Mouse (Mus musculus) embryo, embryonic 11.5 days (tissue): Measurements from ENCODE around the gene Ptpro.
A peak's percentile ranks its signal among the peaks of the same experiment; 100 is the strongest.
"Not testable (repeated sequence)": the region's sequence is repeated elsewhere in the genome, so short reads cannot be mapped to it uniquely, and the experiment has no call there.

ENCODE experiments used
- DNase-seq: peaks from one replicate; pipeline ENCODE4 v3.0.0-alpha.2; 2012; ENCODE audit warnings: low read depth, low spot score

Gene Ptpro

GRCm38 (mm10) chr6:137446116-137446515 lies 194.0 kb downstream of the Ptpro start:
- not testable (repeated sequence) for DNase-seq

GRCm38 (mm10) chr6:137455537-137456041 lies 203.5 kb downstream of the Ptpro start:
- DNase-seq = peak; percentile 42

GRCm38 (mm10) chr6:137456064-137456463 lies 203.9 kb downstream of the Ptpro start:
- no peak for DNase-seq

- DNase-seq = no peak
Observed at GRCm38 (mm10) chr6:137457210-137457609, 205.1 kb downstream of the Ptpro start.

DNA sequence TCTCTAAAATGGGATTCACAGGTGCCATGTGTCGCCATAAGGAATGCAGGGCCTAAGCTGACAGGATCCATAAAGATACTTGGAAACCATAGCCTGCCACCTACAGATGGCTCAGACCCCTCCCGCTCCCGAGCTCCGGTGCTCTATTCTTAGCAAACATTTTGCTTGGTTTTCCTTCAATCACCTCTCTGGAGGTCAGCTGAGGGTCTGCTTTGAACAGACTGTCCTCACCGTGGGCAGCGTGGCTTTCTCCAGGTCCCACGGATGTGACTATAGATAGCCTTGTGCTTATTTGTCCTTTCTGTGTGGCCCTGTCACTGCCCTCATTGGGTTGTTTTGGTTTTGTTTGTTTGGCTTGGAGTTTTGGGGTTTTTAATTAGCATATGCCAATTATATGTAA lies 206.0 kb downstream of the Ptpro start:
- no peak for DNase-seq

DNA sequence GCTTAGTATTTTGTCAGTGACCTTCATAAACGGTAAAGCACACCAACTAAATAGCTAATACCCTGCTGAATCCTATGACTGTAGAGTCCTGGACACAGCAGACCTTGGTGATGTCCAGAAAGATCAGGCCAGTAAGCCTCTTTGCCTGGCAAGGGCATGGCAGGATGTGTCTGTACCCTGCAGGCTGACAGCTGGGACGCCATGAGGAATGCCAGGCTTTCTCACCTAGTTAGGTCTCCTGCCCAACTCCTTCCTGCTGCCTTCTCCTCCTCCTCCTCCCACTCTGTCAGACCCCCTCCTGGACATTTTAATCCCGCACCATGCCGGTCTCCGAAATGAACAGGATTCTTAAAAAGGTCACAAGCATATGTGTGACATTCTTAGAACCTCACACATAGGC lies 211.7 kb downstream of the Ptpro start:
- DNase-seq = no peak

DNA sequence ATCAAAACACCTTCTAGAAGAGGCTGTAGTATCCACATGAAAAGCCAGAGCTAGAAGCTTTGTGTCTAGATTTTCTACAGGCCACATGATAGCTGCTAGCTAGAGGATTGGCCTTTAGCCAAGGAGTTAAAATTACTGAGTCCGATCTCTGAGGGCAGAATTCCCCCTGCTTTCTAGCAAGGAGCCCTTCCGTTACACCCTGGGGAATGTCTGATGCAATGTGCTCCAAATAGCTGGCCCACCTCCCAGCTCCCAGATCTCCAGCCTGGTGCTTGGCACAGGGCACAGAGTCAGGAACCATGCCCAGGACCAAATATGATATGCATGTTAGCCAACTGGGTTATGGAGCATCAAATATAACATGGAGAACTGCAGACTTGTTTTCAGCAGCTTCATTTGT lies 213.1 kb downstream of the Ptpro start:
- DNase-seq = no peak

- DNase-seq = no peak
Observed at GRCm38 (mm10) chr6:137466256-137466655, 214.1 kb downstream of the Ptpro start.

DNA sequence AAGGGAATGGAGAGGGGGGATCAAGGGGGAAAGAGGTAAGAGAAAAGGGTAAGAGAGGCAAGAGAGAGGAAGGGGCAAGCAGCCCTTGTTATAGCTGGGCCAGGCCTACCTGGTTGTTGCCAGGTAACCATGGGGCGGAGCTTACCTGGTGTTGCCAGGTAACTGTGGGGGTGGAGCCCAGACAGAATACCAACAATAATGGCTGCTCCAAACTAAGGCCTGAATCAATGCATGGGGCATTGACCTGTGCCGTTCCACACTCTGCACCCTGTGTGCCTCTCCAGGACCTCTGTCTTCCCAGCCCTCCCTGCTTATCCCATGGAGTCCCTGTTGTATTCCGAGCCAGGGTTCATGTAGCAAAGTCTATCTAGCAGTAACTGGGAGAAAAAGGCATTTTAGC lies 215.6 kb downstream of the Ptpro start:
- DNase-seq = no peak

DNA sequence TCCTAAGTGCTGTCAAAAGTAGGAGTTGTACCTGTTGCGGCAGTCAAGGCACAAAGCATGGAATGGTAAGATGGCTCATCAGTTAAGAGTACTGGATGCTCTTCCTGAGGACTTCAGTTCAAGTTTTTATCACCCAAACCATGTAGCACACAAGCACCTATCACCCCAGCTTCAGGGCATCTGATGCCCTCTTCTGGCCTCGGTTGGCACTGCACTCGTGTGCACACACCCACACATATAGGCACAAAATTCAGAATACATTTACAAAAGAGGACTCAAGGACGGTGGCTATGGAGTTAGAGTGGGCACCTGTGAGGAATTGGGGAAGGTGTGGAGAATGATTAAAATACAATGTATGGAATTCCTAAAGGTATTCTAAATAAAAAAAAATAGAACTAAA lies 217.4 kb downstream of the Ptpro start:
- DNase-seq = no peak

- peak; percentile 20 for DNase-seq
Observed at GRCm38 (mm10) chr6:137470901-137471598, 218.9 kb downstream of the Ptpro start.

DNA sequence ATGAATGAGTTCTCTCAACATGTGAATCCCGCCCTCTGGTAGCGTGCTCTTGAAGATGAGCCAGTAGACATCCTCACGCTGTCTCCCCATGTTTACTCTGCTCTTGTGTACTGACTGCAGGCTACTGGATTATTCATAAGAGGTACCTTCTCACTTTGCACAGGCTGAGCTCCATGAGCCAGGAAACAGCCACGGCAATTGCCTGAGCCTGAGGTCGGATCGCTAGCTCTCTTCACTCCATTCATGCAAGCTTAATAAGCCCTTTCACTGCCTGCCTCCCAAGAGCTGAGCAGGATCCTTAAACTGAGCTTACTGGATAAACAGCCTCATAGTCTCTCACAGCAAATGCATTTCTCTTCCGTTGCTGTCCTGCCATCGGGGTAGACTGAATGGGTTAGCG lies 220.0 kb downstream of the Ptpro start:
- DNase-seq = no peak

- no peak for DNase-seq
Observed at GRCm38 (mm10) chr6:137473433-137473832, 221.3 kb downstream of the Ptpro start.

- not testable (repeated sequence) for DNase-seq
Observed at GRCm38 (mm10) chr6:137475695-137476094, 223.6 kb downstream of the Ptpro start.

DNA sequence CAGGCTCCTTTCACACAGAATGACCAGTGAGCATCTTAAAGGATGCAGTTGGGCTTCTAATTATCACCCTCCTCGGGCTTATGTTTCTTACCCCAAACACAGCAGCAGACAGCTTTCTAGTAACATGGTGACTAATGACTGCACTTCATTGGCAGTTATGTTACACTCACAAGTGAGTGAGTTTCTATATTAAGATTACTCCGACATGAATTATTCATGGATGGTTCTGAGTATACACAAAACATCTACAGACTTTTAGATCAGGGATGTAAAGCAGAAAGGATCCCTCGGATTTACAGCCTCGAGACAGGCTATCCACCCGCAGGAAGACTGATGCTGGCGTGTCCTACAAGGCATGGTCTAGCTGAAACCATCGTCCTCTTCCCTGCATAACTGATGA lies 230.8 kb downstream of the Ptpro start:
- DNase-seq = no peak

DNA sequence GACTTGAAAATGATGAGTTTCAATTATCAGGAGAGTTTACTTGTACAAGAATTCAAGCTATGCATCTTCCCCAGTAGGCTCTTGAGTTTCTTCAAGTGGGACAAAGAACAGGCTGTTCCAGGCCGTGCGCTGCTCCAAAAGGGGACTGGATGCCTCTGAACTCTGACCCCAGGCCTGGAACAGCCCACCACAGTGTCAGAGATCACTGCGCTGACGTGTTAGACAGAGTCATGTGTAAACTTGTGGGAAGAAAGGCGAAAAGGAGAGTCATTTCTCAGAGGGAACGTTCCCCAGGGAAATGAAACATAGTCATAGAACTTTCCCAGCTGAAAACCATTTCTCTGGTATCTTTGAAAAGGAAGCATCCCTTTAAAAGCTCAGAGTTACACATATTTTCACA lies 235.3 kb downstream of the Ptpro start:
- DNase-seq = no peak

DNA sequence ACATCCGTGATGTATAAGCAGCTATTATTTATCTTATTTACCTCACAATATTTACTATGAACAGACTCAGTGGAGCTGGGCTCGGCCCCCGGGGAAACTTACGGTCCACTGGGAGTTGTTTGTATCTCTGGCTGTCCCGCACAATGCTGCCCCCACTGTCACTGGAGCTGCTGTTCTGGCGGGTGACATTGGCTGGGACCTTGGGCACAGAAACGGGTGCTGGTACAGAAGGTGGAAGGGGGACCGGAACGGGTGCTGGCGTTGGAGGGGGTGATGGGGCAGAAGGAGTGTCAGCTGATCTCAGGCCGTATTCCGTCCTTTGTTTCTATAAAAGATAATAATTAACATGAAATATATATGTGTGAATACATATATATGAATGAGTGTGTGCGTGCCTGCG lies 238.0 kb downstream of the Ptpro start:
- DNase-seq = no peak

- DNase-seq = no peak
Observed at GRCm38 (mm10) chr6:137491659-137492058, 239.5 kb downstream of the Ptpro start.

DNA sequence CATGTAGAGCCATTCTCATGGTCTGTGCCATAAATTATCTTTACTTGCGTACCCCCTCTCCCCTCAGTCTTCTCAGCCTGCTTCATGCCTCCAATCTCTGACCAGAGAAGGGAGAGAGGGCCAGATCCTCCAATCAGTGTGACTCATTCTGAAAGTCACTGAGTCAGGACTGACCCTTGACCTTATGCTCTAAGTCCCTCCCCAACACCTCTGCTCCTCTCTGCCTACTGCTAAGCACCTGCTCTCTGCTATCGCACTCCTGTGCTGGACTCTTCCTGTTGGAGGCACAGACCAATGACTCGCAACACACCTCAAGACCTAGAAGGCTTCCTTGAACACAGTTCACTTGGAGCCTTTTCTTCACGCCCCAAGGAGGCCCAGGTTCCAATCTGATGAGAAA lies 240.5 kb downstream of the Ptpro start:
- DNase-seq = no peak

DNA sequence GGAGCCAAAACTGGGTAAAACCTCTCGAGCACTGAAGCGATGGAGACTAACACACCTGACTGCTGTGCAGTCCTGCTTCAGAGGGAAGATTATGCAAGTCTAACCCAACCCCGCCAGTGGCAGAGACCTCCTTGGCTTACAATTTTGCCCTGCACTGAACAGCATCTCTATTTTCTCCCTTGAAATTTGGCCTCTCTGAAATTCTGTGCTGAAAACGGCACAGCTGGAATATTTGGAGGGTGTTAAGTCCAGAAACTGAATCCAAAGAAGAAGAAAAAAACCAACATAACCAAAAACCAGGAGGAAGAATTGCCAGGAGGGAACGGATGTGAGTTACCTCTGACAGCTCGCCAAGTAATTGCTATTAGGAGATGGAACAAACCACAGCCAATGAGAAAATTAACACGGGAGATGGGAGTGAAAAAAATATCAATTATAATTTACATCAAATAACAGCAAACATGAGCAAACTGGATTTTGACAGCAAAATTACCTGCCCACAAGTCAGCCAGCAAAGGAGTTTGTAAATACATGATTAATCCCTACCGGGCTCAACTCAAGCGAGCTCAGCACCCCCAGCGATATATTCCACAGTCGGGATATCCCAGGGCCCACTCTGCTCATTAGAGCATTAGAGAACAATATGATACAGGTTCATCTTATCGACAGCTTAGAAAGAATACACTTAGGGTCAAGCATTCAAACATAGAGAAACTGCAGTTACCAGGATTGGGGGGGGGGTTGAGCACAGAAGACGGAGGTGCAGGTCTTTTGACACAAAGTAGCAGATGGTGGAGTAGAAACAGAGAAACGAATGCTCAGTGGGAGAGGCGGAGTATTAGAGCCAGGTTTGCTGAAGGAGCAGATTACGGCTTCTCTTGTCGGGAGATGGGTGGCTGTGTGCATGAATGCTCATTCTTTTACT lies 241.4 kb downstream of the Ptpro start:
- no peak for DNase-seq

DNA sequence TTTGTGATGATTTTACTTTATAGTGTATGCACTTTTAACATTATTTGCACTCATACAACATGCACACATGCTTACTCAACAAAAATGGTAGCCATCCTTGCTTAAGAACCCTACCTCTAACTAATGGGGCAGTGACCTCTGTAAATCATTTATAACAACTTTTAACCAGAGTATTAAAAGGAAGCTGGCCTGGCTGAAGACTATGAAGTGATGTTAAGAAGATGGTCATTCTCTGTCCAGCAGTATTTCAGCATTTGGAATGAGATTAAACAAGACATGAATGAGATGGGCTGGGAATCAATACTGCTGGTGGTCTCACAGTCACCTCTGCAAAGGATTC lies 242.0 kb downstream of the Ptpro start:
- DNase-seq = no peak

GRCm38 (mm10) chr6:137494801-137495200 lies 242.7 kb downstream of the Ptpro start:
- no peak for DNase-seq

GRCm38 (mm10) chr6:137495233-137495632 lies 243.1 kb downstream of the Ptpro start:
- DNase-seq = no peak
